Mouse (Mus musculus) liver, adult 10 weeks (tissue): ENCODE results near the gene Tbx19. TPM values are rescaled to one million over a fixed set of nuclear protein-coding genes. Genes with fewer than 3 reads are reported as not detected.

Source experiments
- polyA plus RNA-seq: library from polyadenylated mRNA; stranded (reverse); fragments of 350-450 nt; fragmentation: Illumina TruSeq; extraction: RNeasy Lipid Tissue Mini Kit (QIAGEN cat#74804); gene quantifications from one replicate; pipeline ENCODE4 v1.2.3, GENCODE M21; 2014; ENCODE audit warnings: low read depth, low replicate concordance

Gene Tbx19
- polyA plus RNA-seq, result not detected

GRCm38 (mm10) chr1:165160723-165161405, at the start of gene Tbx19:
Gene Tbx19, minus strand, starts transcription at chr1:165160773.

DNA sequence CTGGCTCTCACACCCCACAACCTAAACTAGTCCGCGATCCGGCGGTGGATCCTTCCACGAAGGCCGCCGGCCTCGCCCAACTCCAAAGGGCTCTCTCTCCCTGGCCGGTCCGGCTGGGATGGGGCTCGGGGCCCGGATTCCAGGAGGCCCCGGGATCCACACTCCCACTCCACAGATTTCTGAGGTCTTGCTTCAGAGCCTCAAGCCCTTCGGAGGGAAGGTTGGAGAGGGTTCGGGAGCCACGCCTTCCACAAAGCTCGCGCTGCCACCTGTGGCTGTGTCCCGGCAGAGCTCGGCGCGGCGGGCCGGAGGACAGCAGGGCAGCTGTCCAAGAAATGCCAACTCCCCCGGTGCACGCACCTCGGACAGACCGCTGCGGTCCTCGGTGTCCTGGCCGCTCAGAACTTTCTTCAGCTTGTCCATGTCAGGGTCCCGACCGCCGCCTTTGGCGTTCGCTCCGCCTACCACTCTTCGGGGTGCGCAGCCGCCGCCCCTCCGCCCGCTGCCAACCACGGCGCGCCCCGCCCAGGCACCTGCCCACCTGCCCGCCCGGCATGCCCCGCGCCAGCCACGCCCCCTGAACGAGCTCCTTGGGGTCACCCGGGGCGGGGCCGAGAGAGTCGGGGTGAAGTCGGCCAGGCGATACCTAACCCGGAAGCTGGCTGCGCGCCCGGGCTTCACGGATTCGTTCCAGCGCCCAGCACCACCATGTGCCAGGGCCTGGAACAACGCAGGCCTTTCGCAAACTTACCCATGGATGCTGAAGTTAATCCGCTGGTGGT, 33.5 kb upstream of the Tbx19 start, which contains the start of gene Sft2d2:
Gene Sft2d2, minus strand, starts transcription at position 559 of the 782 bp plus-strand sequence.

Other genes with a start within 250 kb of the Tbx19 start
- gene Xcl1, start 225.2 kb downstream of the Tbx19 start, polyA plus RNA-seq, result 1.0 TPM
- gene Sft2d2, start 33.7 kb upstream of the Tbx19 start, polyA plus RNA-seq, result 27.1 TPM
- 44.8 TPM for gene Tiprl, start 76.2 kb upstream of the Tbx19 start, polyA plus RNA-seq
- 0.05 TPM for gene Gpr161, start 135.0 kb upstream of the Tbx19 start, polyA plus RNA-seq